Comparison of ENCODE assay signal across 23 mouse cellular contexts in genomic region chr1:158741449-158741848, GRCm38 (mm10).
DNase-seq lines count a peak whose midpoint lies in the region; ATAC-seq and TF ChIP-seq lines count a peak whose summit lies in the region.
"Had no signal": no experiment of that assay in that cellular context is flagged by ENCODE, and none has a peak within 500 bp of the region (broad histone marks: within the 10 kb centered on the region; RNA-seq: fewer than 3 reads in every experiment).

No protein-coding gene starts in this region.

- in situ Hi-C loops in CH12.LX (cut with MboI; ENCODE audit: low pct_ligation_motif_present, low pct_unique_long_range_greater_than_20kb, low sequenced_read_pairs), result no loop called here

- WGBS in embryonic facial prominence, embryonic 12.5 days, result 21% methylated on average over 5 of the region's 5 CpGs
- WGBS in limb, embryonic 12.5 days, result 16% methylated on average over 5 of the region's 5 CpGs

- H3K36me3 ChIP-seq in CH12.LX (replicated peaks in 1 of 2; ENCODE audit: control insufficient read depth in 1 of 2, insufficient read depth in 1 of 2, low read length in 1 of 2), result no peaks in the 10 kb centered on the region
- no peaks in the 10 kb centered on the region for H3K36me3 ChIP-seq in embryonic facial prominence, embryonic 12.5 days
- no peaks in the 10 kb centered on the region for H3K36me3 ChIP-seq in limb, embryonic 12.5 days
- H3K36me3 ChIP-seq: forebrain, embryonic 12.5 days had no signal

- H3K4me1 ChIP-seq in CH12.LX (ENCODE audit: control insufficient read depth in 1 of 2, insufficient read depth in 2 of 2), result peaks cover 11 to 50% of the 10 kb centered on the region in 2 experiments; a peak in 3 of 4 replicates
- 0 out of 2 replicates have a peak, but pooled peaks cover 10% of the 10 kb centered on the region for H3K4me1 ChIP-seq in embryonic facial prominence, embryonic 12.5 days
- H3K4me1 ChIP-seq in limb, embryonic 12.5 days (replicated peaks), result peaks cover 17% of the 10 kb centered on the region

- no peaks in the 10 kb centered on the region for H3K79me2 ChIP-seq in CH12.LX (replicated peaks; ENCODE audit: control insufficient read depth, extremely low read depth, insufficient read depth, poor library complexity, severe bottlenecking)

- H3K27me3 ChIP-seq in CH12.LX (replicated peaks), result no peaks in the 10 kb centered on the region
- no peaks in the 10 kb centered on the region for H3K27me3 ChIP-seq in embryonic facial prominence, embryonic 12.5 days
- peaks cover 22% of the 10 kb centered on the region; the same call in 1 of the 2 replicates for H3K27me3 ChIP-seq in limb, embryonic 12.5 days
- H3K27me3 ChIP-seq: forebrain, embryonic 12.5 days; Patski had no signal

- TF ChIP-seq RAD21 in CH12.LX (IDR thresholded peaks at IDR 0.05; ENCODE audit: low read depth, low read length), result no peak

- TF ChIP-seq EP300 in CH12.LX (IDR thresholded peaks at IDR 0.05; ENCODE audit: low read length), result no peak

- no peak overlapping the region for H3K4me3 ChIP-seq in CH12.LX (replicated peaks in 1 of 3; ENCODE audit: low read depth in 2 of 3, low read length in 2 of 3, poor library complexity in 1 of 3)
- no peak overlapping the region for H3K4me3 ChIP-seq in embryonic facial prominence, embryonic 12.5 days
- no peak overlapping the region for H3K4me3 ChIP-seq in limb, embryonic 12.5 days (replicated peaks)
- H3K4me3 ChIP-seq: forebrain, embryonic 12.5 days had no signal

- H3K9ac ChIP-seq in CH12.LX (ENCODE audit: insufficient read depth, low read depth), result no peak overlapping the region
- no peak overlapping the region for H3K9ac ChIP-seq in embryonic facial prominence, embryonic 12.5 days
- no peak overlapping the region for H3K9ac ChIP-seq in limb, embryonic 12.5 days (replicated peaks)
- H3K9ac ChIP-seq: forebrain, embryonic 12.5 days; hindbrain, embryonic 14.5 days had no signal

- no peak for TF ChIP-seq POLR2A in CH12.LX (IDR thresholded peaks at IDR 0.05; ENCODE audit: low read depth, low read length)

- no peaks in the 10 kb centered on the region for H3K9me3 ChIP-seq in CH12.LX (replicated peaks; ENCODE audit: low read length)
- no peaks in the 10 kb centered on the region for H3K9me3 ChIP-seq in embryonic facial prominence, embryonic 12.5 days
- H3K9me3 ChIP-seq in limb, embryonic 12.5 days, result no peaks in the 10 kb centered on the region
- H3K9me3 ChIP-seq: forebrain, embryonic 12.5 days had no signal

- no peak for ATAC-seq in embryonic facial prominence, embryonic 12.5 days (ENCODE audit: insufficient number of reproducible peaks, insufficient read depth, low FRiP score, low TSS enrichment)
- ATAC-seq in limb, embryonic 12.5 days (ENCODE audit: insufficient number of reproducible peaks, insufficient read depth, low FRiP score, low TSS enrichment, low read depth), result peak; percentile 52; the same call in 1 of the 2 replicates
- ATAC-seq: midbrain, embryonic 16.5 days; Patski had no signal

- intact Hi-C loops in heart, postnatal 14 days (cut with DNase I), result no loop called here

- no peak overlapping the region for H3K27ac ChIP-seq in CH12.LX (ENCODE audit: insufficient read depth, low read depth)
- 0 out of 2 replicates have a peak overlapping the region, but pooled peaks have one; percentile 19 for H3K27ac ChIP-seq in embryonic facial prominence, embryonic 12.5 days
- no peak overlapping the region for H3K27ac ChIP-seq in limb, embryonic 12.5 days
- H3K27ac ChIP-seq: forebrain, embryonic 12.5 days; hindbrain, embryonic 14.5 days; stomach, postnatal 0 days had no signal

- peak overlapping the region; percentile 44 for H3K4me2 ChIP-seq in CH12.LX (ENCODE audit: insufficient read depth, low read depth, poor library complexity, severe bottlenecking)
- H3K4me2 ChIP-seq in embryonic facial prominence, embryonic 12.5 days (replicated peaks), result no peak overlapping the region
- H3K4me2 ChIP-seq in limb, embryonic 12.5 days, result no peak overlapping the region
- H3K4me2 ChIP-seq: forebrain, embryonic 12.5 days; heart, embryonic 11.5 days; hindbrain, embryonic 14.5 days had no signal

- no peak for TF ChIP-seq CTCF in CH12.LX (conservative IDR thresholded peaks at IDR 0.05 in 1 of 2, IDR thresholded peaks at IDR 0.05 in 1 of 2; ENCODE audit: low read depth in 2 of 2, low read length in 2 of 2)

- dilution Hi-C loops in CH12.LX (cut with MboI; ENCODE audit: extremely low pct_ligation_motif_present, extremely low pct_unique_long_range_greater_than_20kb, low sequenced_read_pairs), result no loop called here

- DNase-seq in CH12.LX (ENCODE audit: extremely low read depth), result no peak
- DNase-seq in NIH3T3 (ENCODE audit: low read depth), result peak; percentile 24
- DNase-seq in adrenal gland, adult 8-10 months, result no peak
- no peak for DNase-seq in spleen, postnatal 14 days (ENCODE audit: low spot score in 2 of 2)
- no peak for DNase-seq in heart, postnatal 14 days
- DNase-seq: adrenal gland, postnatal 25 days; cerebellum, adult 11 months; cerebellum, postnatal 10 days; heart, postnatal 10 days; kidney, adult 8-10 months; kidney, postnatal 36 days; liver; lung, postnatal 36 days; retina, postnatal 1 day; thymus, postnatal 25 days had no signal

TF ChIP-seq in CH12.LX, 34 proteins besides CTCF, POLR2A, EP300 and RAD21:
- no peak for TF ChIP-seq SIN3A (IDR thresholded peaks at IDR 0.05; ENCODE audit: low read length)
- TF ChIP-seq USF1 (IDR thresholded peaks at IDR 0.05; ENCODE audit: low read depth, low read length), result no peak
- TF ChIP-seq NRF1 (IDR thresholded peaks at IDR 0.05; ENCODE audit: low read depth, low read length), result 0 out of 2 replicates have a peak, but pooled peaks have one; percentile 16
